Mouse (Mus musculus): ENCODE measurements around the gene Doc2b. TPM values are rescaled to one million over a fixed set of nuclear protein-coding genes. Genes with fewer than 3 reads are reported as not detected.

The Doc2b gene
- polyA plus RNA-seq (2014; fragmentation: Nextera tagmentation; extraction: Ambion mirVana), result 1.1 and 1.2 TPM in 2 replicates

DNA sequence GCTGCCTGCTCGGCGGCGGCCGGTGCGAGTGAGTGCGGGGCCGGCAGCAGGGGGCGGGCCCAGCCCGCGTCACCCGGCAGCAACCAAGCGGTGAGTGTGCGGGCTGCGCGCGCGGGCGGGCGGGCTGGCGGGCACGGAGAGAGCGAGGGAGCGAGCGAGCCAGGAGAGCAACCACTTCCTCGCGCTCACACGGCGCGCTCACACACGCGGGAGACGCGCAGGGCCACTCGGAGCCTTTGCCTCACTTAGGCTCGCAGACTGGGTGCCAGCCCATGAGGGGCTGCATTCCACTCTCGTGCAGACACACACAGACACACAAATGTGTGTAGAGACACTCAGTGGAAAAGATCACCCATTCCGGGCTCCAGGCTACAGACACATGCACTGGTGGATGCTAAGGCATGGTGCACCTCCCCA is at the start of gene Doc2b:
Gene Doc2b, minus strand, starts transcription at position 21 of the 417 bp plus-strand sequence.
- H3K36me3 ChIP-seq (ENCODE audit: control insufficient read depth, insufficient read depth, low read length), result no peaks in the 10 kb centered on the region
- H3K4me1 ChIP-seq (ENCODE audit: control insufficient read depth, insufficient read depth, low read length), result 0 out of 2 replicates have a peak, but pooled peaks cover 2% of the 10 kb centered on the region
- peak within 1 kb of the TSS; percentile 48 for H3K4me3 ChIP-seq (ENCODE audit: low read length)
- ATAC-seq (ENCODE audit: low FRiP score, low TSS enrichment), result peak; percentile 47; the same call in 1 of the 2 replicates
- H3K9me3 ChIP-seq (ENCODE audit: control insufficient read depth, low read length), result no peaks in the 10 kb centered on the region
- H3K9ac ChIP-seq (ENCODE audit: low read depth, low read length), result peak within 1 kb of the TSS; percentile 71
- H3K4me2 ChIP-seq (replicated peaks; ENCODE audit: low read depth, low read length), result peak within 1 kb of the TSS; percentile 63
- 4% methylated on average over 35 of the region's 37 CpGs for WGBS
- no peak within 1 kb of the TSS for H3K27ac ChIP-seq (ENCODE audit: low read depth, low read length)
- peaks cover 36% of the 10 kb centered on the region for H3K27me3 ChIP-seq (ENCODE audit: control insufficient read depth, insufficient read depth, low read length)

DNA sequence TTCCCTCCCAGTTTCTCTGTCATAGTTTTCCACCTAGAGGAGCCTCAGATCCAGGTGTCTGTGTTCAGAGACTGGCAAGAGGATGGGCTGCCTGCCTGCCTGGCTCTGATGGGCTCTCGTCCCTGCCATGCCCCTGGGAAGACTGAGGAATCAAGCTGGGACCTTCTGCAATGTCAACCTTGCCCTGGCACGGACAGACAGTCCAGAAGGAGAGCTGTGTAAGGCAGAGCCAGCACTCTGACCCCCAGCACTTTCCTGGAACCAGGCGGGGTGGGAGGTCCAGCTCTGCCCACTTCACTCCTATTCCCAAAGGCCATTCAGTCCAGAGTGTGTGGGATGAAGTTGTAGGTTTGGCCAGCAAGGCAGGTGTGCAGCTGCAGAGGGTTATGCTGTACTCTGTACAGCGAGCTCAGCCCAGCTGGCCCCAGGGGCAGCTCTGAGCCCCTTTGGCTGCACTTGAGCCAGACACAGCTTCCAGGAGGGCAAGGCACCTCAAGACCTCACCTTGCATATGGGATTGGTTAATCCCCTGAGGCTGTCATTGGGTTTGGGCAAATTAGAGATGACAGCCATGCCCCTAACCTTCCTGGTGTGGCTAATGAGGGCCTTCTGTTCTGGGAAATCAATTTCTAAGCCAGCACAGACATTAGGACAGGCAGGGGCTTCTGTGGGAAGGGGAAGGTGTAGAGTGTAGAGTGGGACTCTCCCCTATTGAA is 47.2 kb upstream of the Doc2b start:
- Histone ChIP-seq H3K4me1 (ENCODE audit: control insufficient read depth, insufficient read depth, low read length) (no peaks in the 10 kb centered on the region), H3K9ac (ENCODE audit: low read depth, low read length) (no peak overlapping the region), H3K4me2 (replicated peaks; ENCODE audit: low read depth, low read length) (no peak overlapping the region), H3K9me3 (ENCODE audit: control insufficient read depth, low read length) (no peaks in the 10 kb centered on the region), H3K36me3 (ENCODE audit: control insufficient read depth, insufficient read depth, low read length) (no peaks in the 10 kb centered on the region), H3K4me3 (ENCODE audit: low read length) (no peak overlapping the region), H3K27ac (ENCODE audit: low read depth, low read length) (no peak overlapping the region), H3K27me3 (ENCODE audit: control insufficient read depth, insufficient read depth, low read length) (no peaks in the 10 kb centered on the region)
- WGBS, result 71% methylated on average over 4 of the region's 4 CpGs
- ATAC-seq (ENCODE audit: low FRiP score, low TSS enrichment), result no peak

DNA sequence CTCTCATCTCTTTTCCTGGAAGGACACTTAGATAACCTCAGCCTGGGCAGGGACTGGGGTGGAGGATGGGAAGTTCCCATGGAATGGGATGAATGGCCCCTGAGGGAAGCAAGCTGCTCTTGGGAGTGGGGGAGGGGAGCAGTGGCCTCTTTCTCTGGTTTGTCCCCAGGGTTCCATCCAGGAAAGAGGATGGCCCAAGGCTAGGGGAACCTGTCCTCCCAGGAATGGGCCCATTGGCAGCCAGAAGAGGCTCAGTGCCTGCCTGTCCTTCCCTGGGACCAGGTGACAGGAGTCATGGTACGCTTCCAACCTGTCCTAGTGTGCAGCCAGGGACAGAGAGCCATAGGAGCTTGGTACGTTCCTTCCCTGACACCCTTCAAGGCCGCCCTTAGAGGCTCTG is 45.7 kb upstream of the Doc2b start:
- H3K4me1 ChIP-seq (ENCODE audit: control insufficient read depth, insufficient read depth, low read length), result no peaks in the 10 kb centered on the region
- no peak overlapping the region for H3K9ac ChIP-seq (ENCODE audit: low read depth, low read length)
- no peak overlapping the region for H3K4me3 ChIP-seq (ENCODE audit: low read length)
- WGBS, result 70% methylated on average over 3 of the region's 3 CpGs
- no peaks in the 10 kb centered on the region for H3K36me3 ChIP-seq (ENCODE audit: control insufficient read depth, insufficient read depth, low read length)
- H3K4me2 ChIP-seq (replicated peaks; ENCODE audit: low read depth, low read length), result no peak overlapping the region
- no peaks in the 10 kb centered on the region for H3K27me3 ChIP-seq (ENCODE audit: control insufficient read depth, insufficient read depth, low read length)
- no peaks in the 10 kb centered on the region for H3K9me3 ChIP-seq (ENCODE audit: control insufficient read depth, low read length)
- no peak overlapping the region for H3K27ac ChIP-seq (ENCODE audit: low read depth, low read length)
- ATAC-seq (ENCODE audit: low FRiP score, low TSS enrichment), result no peak

DNA sequence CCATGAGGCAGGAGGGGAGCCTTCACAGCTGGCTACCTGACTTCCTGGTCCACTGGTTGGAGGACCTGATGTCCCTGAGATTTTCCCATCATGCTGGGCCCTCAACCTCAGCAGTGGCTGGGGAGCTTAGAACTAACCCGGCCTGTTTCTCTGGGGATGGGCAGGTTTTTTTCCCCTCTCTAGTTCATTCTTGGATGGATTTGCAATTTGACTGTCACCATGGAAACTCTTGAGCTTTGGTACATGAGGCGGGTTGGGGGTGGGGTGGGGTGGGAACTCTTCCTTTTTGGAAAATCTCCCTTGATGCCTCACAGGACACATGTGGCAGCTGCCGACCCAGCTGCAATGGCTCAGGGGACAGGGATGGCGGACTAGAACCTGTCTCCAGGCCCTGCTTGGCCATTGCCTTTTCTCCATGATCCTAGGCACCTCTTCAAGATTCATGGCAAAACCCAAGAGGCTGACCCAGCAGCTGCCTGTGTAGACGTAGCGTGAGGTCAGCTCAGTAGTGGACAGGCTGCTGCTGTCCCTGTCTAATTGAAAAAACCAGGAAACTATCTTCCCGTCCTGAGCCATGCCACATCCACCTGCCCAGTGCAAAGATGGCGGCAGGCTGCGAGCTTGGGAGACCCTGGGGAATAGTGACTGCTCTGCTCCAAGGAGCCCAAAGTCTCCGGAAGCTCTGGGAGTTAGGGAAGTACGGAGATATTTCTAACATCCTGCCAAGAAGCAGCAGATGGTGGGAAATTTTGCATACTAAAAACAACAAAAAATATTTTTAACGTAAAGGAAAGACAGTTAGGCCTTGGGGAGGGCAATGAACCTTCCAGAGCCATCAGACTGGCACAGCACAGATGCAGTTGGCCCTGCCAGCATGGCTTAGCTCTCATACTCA is 43.9 kb upstream of the Doc2b start:
- H3K4me3 ChIP-seq (ENCODE audit: low read length), result no peak overlapping the region
- H3K4me2 ChIP-seq (replicated peaks; ENCODE audit: low read depth, low read length), result no peak overlapping the region
- 79% methylated on average over 12 of the region's 12 CpGs for WGBS
- H3K27ac ChIP-seq (ENCODE audit: low read depth, low read length), result no peak overlapping the region
- no peak overlapping the region for H3K9ac ChIP-seq (ENCODE audit: low read depth, low read length)
- no peak for ATAC-seq (ENCODE audit: low FRiP score, low TSS enrichment)
- H3K4me1 ChIP-seq (ENCODE audit: control insufficient read depth, insufficient read depth, low read length), result no peaks in the 10 kb centered on the region
- H3K9me3 ChIP-seq (ENCODE audit: control insufficient read depth, low read length), result no peaks in the 10 kb centered on the region
- H3K27me3 ChIP-seq (ENCODE audit: control insufficient read depth, insufficient read depth, low read length), result no peaks in the 10 kb centered on the region
- H3K36me3 ChIP-seq (ENCODE audit: control insufficient read depth, insufficient read depth, low read length), result no peaks in the 10 kb centered on the region

DNA sequence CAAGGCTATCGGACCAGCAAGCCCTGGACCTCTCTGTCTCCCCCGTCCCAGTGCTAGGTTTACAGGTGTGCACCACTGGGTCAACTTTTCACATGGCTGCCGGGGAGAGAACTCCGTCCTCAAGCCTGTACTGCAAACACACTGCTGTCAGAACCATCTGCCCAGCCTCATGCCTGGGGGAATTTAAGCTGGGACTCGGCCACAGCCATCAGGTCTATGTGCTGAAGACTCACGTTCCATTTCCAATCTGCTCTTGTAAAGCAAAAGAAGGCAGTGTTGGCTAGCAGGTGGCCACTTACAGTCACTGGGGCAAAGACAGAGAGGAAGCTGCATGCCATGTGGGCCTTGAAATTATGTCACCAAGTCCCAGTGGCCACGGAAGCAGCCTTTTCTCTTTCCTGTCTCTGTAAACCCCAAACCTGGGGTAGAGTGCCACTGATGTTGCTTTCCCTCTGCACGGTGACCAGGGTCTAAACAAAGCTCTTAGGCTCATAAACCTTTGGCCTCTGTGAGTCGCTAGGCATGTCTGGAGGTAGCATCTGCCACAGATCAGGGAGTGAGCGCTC is 43.1 kb upstream of the Doc2b start:
- no peak for ATAC-seq (ENCODE audit: low FRiP score, low TSS enrichment)
- no peak overlapping the region for H3K9ac ChIP-seq (ENCODE audit: low read depth, low read length)
- H3K4me2 ChIP-seq (replicated peaks; ENCODE audit: low read depth, low read length), result no peak overlapping the region
- no peak overlapping the region for H3K4me3 ChIP-seq (ENCODE audit: low read length)
- no peaks in the 10 kb centered on the region for H3K27me3 ChIP-seq (ENCODE audit: control insufficient read depth, insufficient read depth, low read length)
- no peak overlapping the region for H3K27ac ChIP-seq (ENCODE audit: low read depth, low read length)
- no peaks in the 10 kb centered on the region for H3K36me3 ChIP-seq (ENCODE audit: control insufficient read depth, insufficient read depth, low read length)
- no peaks in the 10 kb centered on the region for H3K9me3 ChIP-seq (ENCODE audit: control insufficient read depth, low read length)
- no peaks in the 10 kb centered on the region for H3K4me1 ChIP-seq (ENCODE audit: control insufficient read depth, insufficient read depth, low read length)
- WGBS, result 60% methylated on average over 10 of the region's 10 CpGs

DNA sequence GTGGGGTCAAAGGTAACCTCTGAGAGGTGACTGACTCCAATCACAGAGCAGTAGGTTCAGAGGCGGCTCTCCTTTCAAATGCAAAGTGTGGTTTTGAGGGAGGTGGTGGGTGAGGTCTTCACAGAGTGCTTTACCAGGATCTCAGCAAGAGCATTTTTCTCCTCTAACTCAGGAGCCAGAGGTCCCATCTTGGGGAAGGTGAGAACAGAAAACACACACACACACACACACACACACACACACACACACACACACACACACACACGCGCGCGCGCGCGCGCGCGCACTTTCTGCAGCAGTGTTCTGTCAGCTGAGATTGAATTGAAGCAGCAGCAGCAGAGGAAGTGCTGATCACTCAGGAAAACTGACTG is 40.4 kb upstream of the Doc2b start:
- WGBS, result 63% methylated on average over 11 of the region's 11 CpGs
- Histone ChIP-seq H3K9ac (ENCODE audit: low read depth, low read length) (no peak overlapping the region), H3K9me3 (ENCODE audit: control insufficient read depth, low read length) (no peaks in the 10 kb centered on the region), H3K36me3 (ENCODE audit: control insufficient read depth, insufficient read depth, low read length) (no peaks in the 10 kb centered on the region), H3K27ac (ENCODE audit: low read depth, low read length) (no peak overlapping the region), H3K27me3 (ENCODE audit: control insufficient read depth, insufficient read depth, low read length) (no peaks in the 10 kb centered on the region), H3K4me1 (ENCODE audit: control insufficient read depth, insufficient read depth, low read length) (no peaks in the 10 kb centered on the region), H3K4me3 (ENCODE audit: low read length) (no peak overlapping the region), H3K4me2 (replicated peaks; ENCODE audit: low read depth, low read length) (no peak overlapping the region)
- ATAC-seq (ENCODE audit: low FRiP score, low TSS enrichment), result no peak

DNA sequence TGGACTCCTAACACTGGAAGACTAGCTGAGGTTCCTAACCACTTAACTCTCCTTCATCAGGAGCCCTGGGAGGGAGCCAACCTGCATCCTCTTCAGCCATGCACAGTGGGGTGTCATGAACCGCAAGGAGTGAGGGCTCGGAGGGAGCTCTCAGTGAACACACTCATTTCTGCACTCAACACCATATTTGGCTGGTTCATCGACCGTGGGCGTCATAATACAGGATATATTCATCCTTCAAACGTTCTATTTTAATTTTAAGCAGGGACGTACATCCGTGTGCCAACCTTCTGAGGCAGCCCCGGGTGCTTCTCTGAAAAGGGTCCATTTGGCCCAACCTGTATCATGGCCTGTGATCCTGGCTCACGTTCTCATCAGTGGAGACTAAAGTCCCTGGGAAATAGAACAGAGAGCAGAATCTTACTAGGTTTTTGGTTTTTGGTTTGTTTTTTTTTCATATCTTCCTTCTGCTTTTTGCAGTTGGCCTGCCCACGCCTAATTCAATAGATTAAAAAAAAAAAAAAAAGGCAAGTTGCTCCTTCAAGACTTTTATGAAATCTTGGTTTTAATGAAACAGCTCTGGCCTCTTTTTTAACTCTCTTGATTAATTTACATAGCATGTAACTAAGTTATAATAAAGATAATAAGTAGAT is 39.9 kb upstream of the Doc2b start:
- Histone ChIP-seq H3K9ac (ENCODE audit: low read depth, low read length) (no peak overlapping the region), H3K27ac (ENCODE audit: low read depth, low read length) (no peak overlapping the region), H3K36me3 (ENCODE audit: control insufficient read depth, insufficient read depth, low read length) (no peaks in the 10 kb centered on the region), H3K4me3 (ENCODE audit: low read length) (no peak overlapping the region), H3K27me3 (ENCODE audit: control insufficient read depth, insufficient read depth, low read length) (no peaks in the 10 kb centered on the region), H3K4me1 (ENCODE audit: control insufficient read depth, insufficient read depth, low read length) (no peaks in the 10 kb centered on the region), H3K4me2 (replicated peaks; ENCODE audit: low read depth, low read length) (no peak overlapping the region), H3K9me3 (ENCODE audit: control insufficient read depth, low read length) (no peaks in the 10 kb centered on the region)
- no peak for ATAC-seq (ENCODE audit: low FRiP score, low TSS enrichment)
- WGBS, result 87% methylated on average over 11 of the region's 11 CpGs

DNA sequence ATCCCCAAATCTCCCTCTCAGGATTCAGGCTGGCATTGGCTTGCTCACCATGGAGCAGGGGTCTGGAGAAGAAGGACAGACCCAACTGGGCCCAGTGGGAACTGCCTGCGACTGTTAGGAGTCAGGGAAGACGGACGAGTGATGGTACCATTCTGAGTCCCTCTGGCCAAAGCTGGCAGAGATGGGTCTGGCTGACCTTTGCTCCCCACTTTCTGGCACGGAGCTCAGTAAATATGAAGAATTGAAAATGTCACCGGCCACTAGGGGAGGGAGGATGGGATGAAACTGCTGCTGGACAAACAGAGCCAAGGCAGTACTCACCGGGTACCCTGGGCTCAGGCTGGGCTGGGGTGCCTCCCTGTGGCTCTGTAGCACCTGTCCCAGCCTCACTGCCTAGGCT is 37.2 kb upstream of the Doc2b start:
- ATAC-seq (ENCODE audit: low FRiP score, low TSS enrichment), result no peak
- Histone ChIP-seq H3K4me1 (ENCODE audit: control insufficient read depth, insufficient read depth, low read length) (no peaks in the 10 kb centered on the region), H3K27me3 (ENCODE audit: control insufficient read depth, insufficient read depth, low read length) (no peaks in the 10 kb centered on the region), H3K9me3 (ENCODE audit: control insufficient read depth, low read length) (no peaks in the 10 kb centered on the region), H3K27ac (ENCODE audit: low read depth, low read length) (no peak overlapping the region), H3K36me3 (ENCODE audit: control insufficient read depth, insufficient read depth, low read length) (no peaks in the 10 kb centered on the region), H3K4me3 (ENCODE audit: low read length) (no peak overlapping the region), H3K9ac (ENCODE audit: low read depth, low read length) (no peak overlapping the region), H3K4me2 (replicated peaks; ENCODE audit: low read depth, low read length) (no peak overlapping the region)
- 81% methylated on average over 6 of the region's 6 CpGs for whole genome bisulfite sequencing
